Mouse (Mus musculus) liver, postnatal 0 days (tissue): ENCODE results near the gene Wbp1l.

Experiments used
- CTCF ChIP-seq: sonication (generic); IDR thresholded peaks from 2 replicates; pipeline ENCODE4 v1.5.1; 2016; ENCODE audit warnings: antibody characterized with exemption, low read depth
- EP300 ChIP-seq: IDR thresholded peaks from 2 replicates; pipeline ENCODE4 v1.6.1; 2016; ENCODE audit warnings: antibody characterized with exemption, low read depth, mild to moderate bottlenecking

DNA sequence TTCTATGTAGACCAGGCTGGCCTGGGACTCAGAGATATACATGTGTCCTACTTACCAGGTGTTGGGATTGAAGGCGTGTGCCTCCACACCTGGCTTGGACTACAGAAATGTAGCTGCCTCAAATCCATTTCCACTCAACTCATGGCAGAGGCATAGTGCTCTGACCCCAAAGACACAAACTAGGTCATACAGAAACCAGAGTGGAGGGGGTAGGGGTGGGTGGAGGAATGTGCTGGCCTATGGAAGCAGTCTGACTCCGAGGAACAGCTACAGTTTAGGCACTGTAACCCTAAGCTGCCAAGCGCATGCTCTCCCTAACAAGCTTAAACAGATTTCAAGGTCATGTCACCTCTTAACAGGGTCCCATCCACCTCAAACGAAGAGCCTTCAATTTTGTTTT is 35.3 kb upstream of the Wbp1l start:
- TF ChIP-seq EP300 (no peak), CTCF (no peak)
